Comparison of ENCODE assay signal across 17 mouse cellular contexts in genomic region chr2:147967829-147968529, GRCm38 (mm10).
DNase-seq lines count a peak whose midpoint lies in the region; ATAC-seq and TF ChIP-seq lines count a peak whose summit lies in the region.
"Had no signal": no experiment of that assay in that cellular context is flagged by ENCODE, and none has a peak within 500 bp of the region (broad histone marks: within the 10 kb centered on the region; RNA-seq: fewer than 3 reads in every experiment).

No protein-coding gene starts in this region.

- no peaks in the 10 kb centered on the region for H3K4me1 ChIP-seq in lung, embryonic 14.5 days (ENCODE audit: insufficient read depth)
- peaks cover 4% of the 10 kb centered on the region; the same call in 1 of the 2 replicates for H3K4me1 ChIP-seq in forebrain, embryonic 14.5 days (ENCODE audit: control insufficient read depth, insufficient read depth, low read length)
- H3K4me1 ChIP-seq in intestine, embryonic 16.5 days (ENCODE audit: control insufficient read depth, insufficient read depth, low read length), result peaks cover 3% of the 10 kb centered on the region; the same call in 1 of the 2 replicates
- H3K4me1 ChIP-seq in neural tube, embryonic 15.5 days, result no peaks in the 10 kb centered on the region
- H3K4me1 ChIP-seq: embryonic facial prominence, embryonic 12.5 days; heart, embryonic 12.5 days; hindbrain, embryonic 15.5 days had no signal

- no peak overlapping the region for H3K4me3 ChIP-seq in lung, embryonic 14.5 days (ENCODE audit: low read depth, low read length)
- H3K4me3 ChIP-seq in forebrain, embryonic 14.5 days (ENCODE audit: low read depth, low read length), result no peak overlapping the region
- H3K4me3 ChIP-seq in intestine, embryonic 16.5 days (ENCODE audit: low read length), result peak overlapping the region; percentile 20
- no peak overlapping the region for H3K4me3 ChIP-seq in neural tube, embryonic 15.5 days (replicated peaks)
- H3K4me3 ChIP-seq: embryonic facial prominence, embryonic 12.5 days; heart, embryonic 12.5 days; hindbrain, embryonic 15.5 days; left cerebral cortex, adult 2 months had no signal

- no peak overlapping the region for H3K4me2 ChIP-seq in lung, embryonic 14.5 days
- H3K4me2 ChIP-seq in forebrain, embryonic 14.5 days (ENCODE audit: low read length), result peak overlapping the region; percentile 22
- H3K4me2 ChIP-seq in intestine, embryonic 16.5 days (ENCODE audit: low read depth, low read length), result peak overlapping the region; percentile 44; the same call in 1 of the 2 replicates
- peak overlapping the region; percentile 9; the same call in 1 of the 2 replicates for H3K4me2 ChIP-seq in neural tube, embryonic 15.5 days
- H3K4me2 ChIP-seq: embryonic facial prominence, embryonic 12.5 days; heart, embryonic 12.5 days; hindbrain, embryonic 15.5 days had no signal

- H3K9ac ChIP-seq in lung, embryonic 14.5 days, result no peak overlapping the region
- no peak overlapping the region for H3K9ac ChIP-seq in forebrain, embryonic 14.5 days (ENCODE audit: low read length)
- no peak overlapping the region for H3K9ac ChIP-seq in intestine, embryonic 16.5 days (ENCODE audit: low read depth, low read length)
- H3K9ac ChIP-seq in neural tube, embryonic 15.5 days (replicated peaks), result no peak overlapping the region
- H3K9ac ChIP-seq: embryonic facial prominence, embryonic 12.5 days; heart, embryonic 12.5 days; hindbrain, embryonic 15.5 days had no signal

- no peaks in the 10 kb centered on the region for H3K27me3 ChIP-seq in lung, embryonic 14.5 days (ENCODE audit: insufficient read depth, low read length)
- no peaks in the 10 kb centered on the region for H3K27me3 ChIP-seq in forebrain, embryonic 14.5 days (replicated peaks; ENCODE audit: control insufficient read depth, insufficient read depth, low read length)
- peaks cover 8% of the 10 kb centered on the region; the same call in 1 of the 2 replicates for H3K27me3 ChIP-seq in intestine, embryonic 16.5 days (replicated peaks; ENCODE audit: control insufficient read depth, insufficient read depth, low read length)
- peaks cover 12% of the 10 kb centered on the region for H3K27me3 ChIP-seq in neural tube, embryonic 15.5 days (replicated peaks)
- H3K27me3 ChIP-seq: embryonic facial prominence, embryonic 12.5 days had no signal

- no peak for ATAC-seq in lung, embryonic 14.5 days (ENCODE audit: insufficient read depth)
- no peak for ATAC-seq in forebrain, embryonic 14.5 days
- peak; percentile 65 for ATAC-seq in intestine, embryonic 16.5 days
- ATAC-seq in neural tube, embryonic 15.5 days (ENCODE audit: low FRiP score), result no peak
- ATAC-seq: activated CD4-positive, CD25-positive, alpha-beta regulatory T cell, adult 4 months; Patski had no signal

- no peak for DNase-seq in lung, embryonic 14.5 days
- DNase-seq in lung, postnatal 4 days, result no peak
- no peak for DNase-seq in forebrain, embryonic 14.5 days (ENCODE audit: low spot score)
- DNase-seq in frontal cortex, postnatal 36 days (ENCODE audit: low spot score in 2 of 2), result no peak
- DNase-seq in thymus, postnatal 0 days (ENCODE audit: low spot score), result no peak
- DNase-seq in embryo, embryonic 11 days, result no peak
- DNase-seq: adrenal gland, postnatal 25 days; cerebellum, adult 18-20 months; thymus, postnatal 14 days had no signal

- H3K36me3 ChIP-seq in lung, embryonic 14.5 days (ENCODE audit: insufficient read depth), result no peaks in the 10 kb centered on the region
- H3K36me3 ChIP-seq in forebrain, embryonic 14.5 days (ENCODE audit: control insufficient read depth, insufficient read depth, low read length), result no peaks in the 10 kb centered on the region
- H3K36me3 ChIP-seq in intestine, embryonic 16.5 days (ENCODE audit: control insufficient read depth, insufficient read depth, low read length), result no peaks in the 10 kb centered on the region
- H3K36me3 ChIP-seq in neural tube, embryonic 15.5 days, result no peaks in the 10 kb centered on the region
- H3K36me3 ChIP-seq: embryonic facial prominence, embryonic 12.5 days; heart, embryonic 12.5 days; hindbrain, embryonic 15.5 days had no signal

- H3K27ac ChIP-seq in lung, embryonic 14.5 days (ENCODE audit: low read depth), result peak overlapping the region; percentile 71
- no peak overlapping the region for H3K27ac ChIP-seq in forebrain, embryonic 14.5 days (ENCODE audit: low read depth, low read length)
- H3K27ac ChIP-seq in intestine, embryonic 16.5 days (ENCODE audit: low read length), result peak overlapping the region; percentile 47; the same call in 1 of the 2 replicates
- H3K27ac ChIP-seq in neural tube, embryonic 15.5 days (replicated peaks), result no peak overlapping the region
- H3K27ac ChIP-seq: embryonic facial prominence, embryonic 12.5 days; hindbrain, embryonic 15.5 days; left cerebral cortex, adult 2 months had no signal

- 56% methylated on average over 9 of the region's 9 CpGs for WGBS in lung, embryonic 14.5 days
- 34% methylated on average over 9 of the region's 9 CpGs for WGBS in forebrain, embryonic 14.5 days
- WGBS in intestine, embryonic 16.5 days, result 43% methylated on average over 9 of the region's 9 CpGs
- WGBS in neural tube, embryonic 15.5 days, result 38% methylated on average over 9 of the region's 9 CpGs

- no peaks in the 10 kb centered on the region for H3K9me3 ChIP-seq in lung, embryonic 14.5 days (ENCODE audit: low read depth, low read length)
- no peaks in the 10 kb centered on the region for H3K9me3 ChIP-seq in forebrain, embryonic 14.5 days (replicated peaks; ENCODE audit: control insufficient read depth, low read length)
- H3K9me3 ChIP-seq in intestine, embryonic 16.5 days (ENCODE audit: control insufficient read depth, low read length), result no peaks in the 10 kb centered on the region
- H3K9me3 ChIP-seq in neural tube, embryonic 15.5 days (replicated peaks), result no peaks in the 10 kb centered on the region
- H3K9me3 ChIP-seq: embryonic facial prominence, embryonic 12.5 days; heart, embryonic 12.5 days; hindbrain, embryonic 15.5 days had no signal

- no peak for TF ChIP-seq CTCF in lung, embryonic 14.5 days (IDR thresholded peaks at IDR 0.05; ENCODE audit: low read depth)

Comparison
In these comparisons a context has a peak if more than half of its experiments do, and no peak if none do; other contexts are left out.
1. H3K27ac ChIP-seq: peak in lung, embryonic 14.5 days (single experiment) and intestine, embryonic 16.5 days (single experiment); none in forebrain, embryonic 14.5 days (single experiment) and neural tube, embryonic 15.5 days (single experiment).